ENCODE assay signal across 20 mouse cellular contexts in genomic region chr15:94517913-94518491, GRCm38 (mm10). TPM values are rescaled to one million over a fixed set of nuclear protein-coding genes. Genes with fewer than 3 reads are reported as not detected.
DNase-seq lines count a peak whose midpoint lies in the region; ATAC-seq and TF ChIP-seq lines count a peak whose summit lies in the region.
"Had no signal": no experiment of that assay in that cellular context is flagged by ENCODE, and none has a peak within 500 bp of the region (broad histone marks: within the 10 kb centered on the region; RNA-seq: fewer than 3 reads in every experiment).

No protein-coding gene starts in this region.

- TF ChIP-seq POLR2A in MEL (IDR thresholded peaks at IDR 0.05; ENCODE audit: control insufficient read depth in 1 of 2, insufficient read depth in 1 of 2, low read depth in 1 of 2, low read length in 2 of 2, poor library complexity in 1 of 2): no peak

- WGBS in heart, embryonic 15.5 days: 66% methylated on average over 16 of the region's 16 CpGs

- TF ChIP-seq RAD21 in MEL (IDR thresholded peaks at IDR 0.05; ENCODE audit: low read depth, low read length): no peak; the same call in 1 of the 2 replicates

- no peaks in the 10 kb centered on the region for H3K79me2 ChIP-seq in MEL (ENCODE audit: control insufficient read depth, insufficient read depth, low read length, poor library complexity)

- no peak overlapping the region for H3K4me3 ChIP-seq in heart, embryonic 15.5 days
- H3K4me3 ChIP-seq in MEL (ENCODE audit: control insufficient read depth in 1 of 2, insufficient read depth in 1 of 2, low read depth in 2 of 2, low read length in 2 of 2): peak overlapping the region; percentile 35 to 60
- H3K4me3 ChIP-seq: embryonic facial prominence, embryonic 10.5 days; forebrain, embryonic 13.5 days; hindbrain, embryonic 15.5 days had no signal

- TF ChIP-seq EP300 in MEL (IDR thresholded peaks at IDR 0.05; ENCODE audit: low read depth in 1 of 2, low read length in 2 of 2): peak; percentile 34 to 75; a peak in 2 of 4 replicates

- no peak overlapping the region for H3K27ac ChIP-seq in heart, embryonic 15.5 days
- H3K27ac ChIP-seq in MEL (ENCODE audit: control insufficient read depth, low read depth, low read length): peak overlapping the region; percentile 63
- H3K27ac ChIP-seq: embryonic facial prominence, embryonic 10.5 days; forebrain, embryonic 13.5 days; hindbrain, embryonic 15.5 days had no signal

- no peaks in the 10 kb centered on the region for H3K36me3 ChIP-seq in heart, embryonic 15.5 days
- peaks cover 0 to 3% of the 10 kb centered on the region in 2 experiments; a peak in 2 of 4 replicates for H3K36me3 ChIP-seq in MEL (ENCODE audit: control insufficient read depth in 1 of 2, insufficient read depth in 2 of 2, low read length in 2 of 2)
- H3K36me3 ChIP-seq: hindbrain, embryonic 15.5 days had no signal

- no peak for ATAC-seq in heart, embryonic 15.5 days (replicated peaks; ENCODE audit: insufficient number of reproducible peaks, insufficient read depth, low FRiP score, low read depth)
- ATAC-seq: forebrain, embryonic 13.5 days; forebrain, postnatal 0 days; intestine, embryonic 16.5 days had no signal

- no peaks in the 10 kb centered on the region for H3K9me3 ChIP-seq in heart, embryonic 15.5 days (replicated peaks)
- no peaks in the 10 kb centered on the region for H3K9me3 ChIP-seq in MEL (replicated peaks; ENCODE audit: insufficient read depth, low read length)
- H3K9me3 ChIP-seq: embryonic facial prominence, embryonic 10.5 days; forebrain, embryonic 13.5 days; hindbrain, embryonic 15.5 days had no signal

- no peak for TF ChIP-seq CTCF in MEL (IDR thresholded peaks at IDR 0.05 in 2 of 3, conservative IDR thresholded peaks at IDR 0.05 in 1 of 3; ENCODE audit: control insufficient read depth in 1 of 3, insufficient read depth in 1 of 3, low read depth in 2 of 3, low read length in 3 of 3, poor library complexity in 1 of 3, severe bottlenecking in 1 of 3)

- no peak overlapping the region for H3K9ac ChIP-seq in heart, embryonic 15.5 days
- H3K9ac ChIP-seq in MEL (ENCODE audit: control insufficient read depth, low read depth, low read length, poor library complexity, severe bottlenecking): peak overlapping the region; percentile 59
- H3K9ac ChIP-seq: forebrain, embryonic 13.5 days; forebrain, postnatal 0 days; hindbrain, embryonic 15.5 days had no signal

- DNase-seq in adrenal gland, postnatal 14 days: peak; percentile 25
- DNase-seq in adrenal gland, postnatal 4 days (ENCODE audit: low spot score in 2 of 2): no peak
- no peak for DNase-seq in heart, postnatal 4 days
- DNase-seq in MEL (ENCODE audit: low read depth, low spot score): peak; percentile 67
- DNase-seq in c-Kit-positive CD71-positive TER-119-negative erythroid progenitor cells, embryonic 14.5 days (ENCODE audit: low read depth): peak; percentile 13
- no peak for DNase-seq in ovary, postnatal 14 days (ENCODE audit: low spot score)
- DNase-seq: adrenal gland, postnatal 36 days; cerebellum, adult 18-20 months; cerebellum, adult 9-11 months; cerebellum, postnatal 36 days; forebrain, postnatal 0 days; gastrocnemius, postnatal 36 days; kidney, adult 2 months had no signal

- H3K4me2 ChIP-seq in heart, embryonic 15.5 days: 0 out of 2 replicates have a peak overlapping the region, but pooled peaks have one; percentile 8
- H3K4me2 ChIP-seq: forebrain, embryonic 13.5 days; heart, embryonic 11.5 days; hindbrain, embryonic 15.5 days had no signal

- no peaks in the 10 kb centered on the region for H3K4me1 ChIP-seq in heart, embryonic 15.5 days (replicated peaks)
- peaks cover 0 to 10% of the 10 kb centered on the region in 2 experiments; a peak in 3 of 4 replicates for H3K4me1 ChIP-seq in MEL (ENCODE audit: control insufficient read depth in 1 of 2, insufficient read depth in 2 of 2, low read length in 2 of 2)
- H3K4me1 ChIP-seq: embryonic facial prominence, embryonic 10.5 days; forebrain, embryonic 13.5 days had no signal

- H3K27me3 ChIP-seq in heart, embryonic 15.5 days: no peaks in the 10 kb centered on the region
- no peaks in the 10 kb centered on the region for H3K27me3 ChIP-seq in MEL (ENCODE audit: control insufficient read depth in 1 of 2, insufficient read depth in 2 of 2, low read length in 2 of 2)
- H3K27me3 ChIP-seq: forebrain, embryonic 13.5 days; hindbrain, embryonic 15.5 days had no signal

TF ChIP-seq in MEL, 35 proteins besides CTCF, POLR2A, EP300 and RAD21:
- TF ChIP-seq HCFC1 (IDR thresholded peaks at IDR 0.05; ENCODE audit: low read depth, low read length) (peak; percentile 41; the same call in 1 of the 2 replicates), MXI1 (IDR thresholded peaks at IDR 0.05; ENCODE audit: low read depth, low read length) (peak; percentile 36; the same call in 1 of the 2 replicates), BHLHE40 (IDR thresholded peaks at IDR 0.05; ENCODE audit: borderline replicate concordance, low read depth, low read length) (no peak), GABPA (IDR thresholded peaks at IDR 0.05; ENCODE audit: low read depth, low read length) (no peak), GATA1 (IDR thresholded peaks at IDR 0.05; ENCODE audit: low read depth, low read length) (peak; percentile 31; the same call in 1 of the 2 replicates), NRF1 (IDR thresholded peaks at IDR 0.05; ENCODE audit: insufficient read depth, low read depth, low read length, poor library complexity, severe bottlenecking) (no peak), SIN3A (IDR thresholded peaks at IDR 0.05; ENCODE audit: low read length) (peak; percentile 63), MAX (IDR thresholded peaks at IDR 0.05; ENCODE audit: low read length) (no peak), MEF2A (IDR thresholded peaks at IDR 0.05; ENCODE audit: extremely low read depth, insufficient replicate concordance, low read depth, low read length, poor library complexity, severe bottlenecking) (peak; percentile 86; the same call in 1 of the 2 replicates), POLR2AphosphoS2 (IDR thresholded peaks at IDR 0.05; ENCODE audit: low read length) (no peak), MYB (IDR thresholded peaks at IDR 0.05; ENCODE audit: low read depth, low read length) (0 out of 2 replicates have a peak, but pooled peaks have one; percentile 40), NELFE (IDR thresholded peaks at IDR 0.05; ENCODE audit: low read depth, low read length) (peak; percentile 42), MYC (IDR thresholded peaks at IDR 0.05; ENCODE audit: low read depth, low read length) (peak; percentile 31; the same call in 1 of the 2 replicates), MAFK (IDR thresholded peaks at IDR 0.05; ENCODE audit: borderline replicate concordance, low read depth, low read length) (no peak), ETS1 (IDR thresholded peaks at IDR 0.05; ENCODE audit: low read depth, low read length) (peak; percentile 22; the same call in 1 of the 2 replicates), TBP (IDR thresholded peaks at IDR 0.05; ENCODE audit: low read depth, low read length) (0 out of 2 replicates have a peak, but pooled peaks have one; percentile 11), KAT2A (conservative IDR thresholded peaks at IDR 0.05; ENCODE audit: low read depth, low read length) (no peak), SMC3 (IDR thresholded peaks at IDR 0.05; ENCODE audit: low read depth, low read length) (peak; percentile 8), ZKSCAN1 (IDR thresholded peaks at IDR 0.05; ENCODE audit: low read depth, low read length) (no peak)

RNA-seq across cellular contexts. Expression of gene Pus7l, which starts 25.3 kb away (rescaled TPM):
- 5.2 and 6.3 TPM in 2 replicates for total RNA-seq in adrenal gland, postnatal 14 days (2021)
- 1 to 10 TPM; 6.1 to 6.7 TPM for total RNA-seq in adrenal gland, postnatal 4 days (2021)
- polyA plus RNA-seq in heart, embryonic 15.5 days (2015; fragmentation: Nextera tagmentation; extraction: Ambion mirVana): 3.9 and 4.9 TPM in 2 replicates
- 1 to 10 TPM; 2.8 to 3.0 TPM for total RNA-seq in heart, postnatal 4 days (2021)
- total RNA-seq in MEL (2012; rRNA removed): 40.1 and 40.6 TPM in 2 replicates
- polyA plus RNA-seq in MEL (2012; ENCODE audit: insufficient read depth in 1 of 2, insufficient read length in 2 of 2, low read depth in 1 of 2, low replicate concordance in 2 of 2, missing spikeins in 1 of 2): 10 to 100 TPM; 33.2 to 51.2 TPM

RNA-seq across cellular contexts. Expression of gene Irak4, which starts 25.4 kb away (rescaled TPM):
- 15.7 and 17.5 TPM in 2 replicates for total RNA-seq in adrenal gland, postnatal 14 days (2021)
- 10 to 100 TPM; 14.6 to 14.9 TPM for total RNA-seq in adrenal gland, postnatal 4 days (2021)
- polyA plus RNA-seq in heart, embryonic 15.5 days (2015; fragmentation: Nextera tagmentation; extraction: Ambion mirVana): 4.1 and 5.8 TPM in 2 replicates
- total RNA-seq in heart, postnatal 4 days (2021): 1 to 10 TPM; 5.6 to 6.5 TPM
- total RNA-seq in MEL (2012; rRNA removed): 6.7 and 7.5 TPM in 2 replicates
- 1 to 10 TPM in 1 of 2 experiments, not detected in 1; 9.4 TPM for polyA plus RNA-seq in MEL (2012; ENCODE audit: insufficient read depth in 1 of 2, insufficient read length in 2 of 2, low read depth in 1 of 2, low replicate concordance in 2 of 2, missing spikeins in 1 of 2)

RNA-seq across cellular contexts. Expression of gene Adamts20, which starts 52.8 kb away (rescaled TPM):
- total RNA-seq in adrenal gland, postnatal 14 days (2021): 3.0 and 3.3 TPM in 2 replicates
- 1 to 10 TPM; 3.6 to 3.7 TPM for total RNA-seq in adrenal gland, postnatal 4 days (2021)
- 0.92 and 0.99 TPM in 2 replicates for polyA plus RNA-seq in heart, embryonic 15.5 days (2015; fragmentation: Nextera tagmentation; extraction: Ambion mirVana)
- total RNA-seq in heart, postnatal 4 days (2021): 1 to 10 TPM in 1 of 2 experiments, under 1 TPM in 1; 0.95 to 1.6 TPM
- 2.1 TPM in 2 replicates for total RNA-seq in MEL (2012; rRNA removed)
- 1 to 10 TPM in 1 of 2 experiments, not detected in 1; 3.6 TPM for polyA plus RNA-seq in MEL (2012; ENCODE audit: insufficient read depth in 1 of 2, insufficient read length in 2 of 2, low read depth in 1 of 2, low replicate concordance in 2 of 2, missing spikeins in 1 of 2)
- polyA plus RNA-seq: C2C12 had no signal

Comparison
In these comparisons a context has a peak if more than half of its experiments do, and no peak if none do; other contexts are left out.
1. DNase-seq: peak in adrenal gland, postnatal 14 days (single experiment), MEL (single experiment) and c-Kit-positive CD71-positive TER-119-negative erythroid progenitor cells, embryonic 14.5 days (single experiment); none in adrenal gland, postnatal 4 days (0 of 2), heart, postnatal 4 days (single experiment) and ovary, postnatal 14 days (single experiment).